Mouse (Mus musculus): ENCODE data around the gene Cadm2.

Cadm2 gene

GRCm38 (mm10) chr16:66967686-66968085 is 653.0 kb downstream of the Cadm2 start:
- no peak for DNase-seq (ENCODE audit: extremely low spot score, low spot score)

- DNase-seq (ENCODE audit: extremely low spot score, low spot score): no peak
Observed at GRCm38 (mm10) chr16:66959146-66959545, 661.6 kb downstream of the Cadm2 start.

GRCm38 (mm10) chr16:66955876-66956275 is 664.8 kb downstream of the Cadm2 start:
- no peak for DNase-seq (ENCODE audit: extremely low spot score, low spot score)

- DNase-seq (ENCODE audit: extremely low spot score, low spot score): no peak
Observed at GRCm38 (mm10) chr16:66936332-66936731, 684.4 kb downstream of the Cadm2 start.

GRCm38 (mm10) chr16:66925517-66925916 is 695.2 kb downstream of the Cadm2 start:
- no peak for DNase-seq (ENCODE audit: extremely low spot score, low spot score)

GRCm38 (mm10) chr16:66922753-66923152 is 698.0 kb downstream of the Cadm2 start:
- no peak for DNase-seq (ENCODE audit: extremely low spot score, low spot score)

GRCm38 (mm10) chr16:66921414-66921915 is 699.2 kb downstream of the Cadm2 start:
- no peak for DNase-seq (ENCODE audit: extremely low spot score, low spot score)

GRCm38 (mm10) chr16:66919889-66920402 is 700.8 kb downstream of the Cadm2 start:
- DNase-seq (ENCODE audit: extremely low spot score, low spot score): no peak

- DNase-seq (ENCODE audit: extremely low spot score, low spot score): no peak
Observed at GRCm38 (mm10) chr16:66901801-66902200, 718.9 kb downstream of the Cadm2 start.

GRCm38 (mm10) chr16:66900664-66901063 is 720.0 kb downstream of the Cadm2 start:
- no peak for DNase-seq (ENCODE audit: extremely low spot score, low spot score)

GRCm38 (mm10) chr16:66892359-66892758 is 728.3 kb downstream of the Cadm2 start:
- DNase-seq (ENCODE audit: extremely low spot score, low spot score): no peak

GRCm38 (mm10) chr16:66891559-66892247 is 729.0 kb downstream of the Cadm2 start:
- no peak for DNase-seq (ENCODE audit: extremely low spot score, low spot score)

- DNase-seq (ENCODE audit: extremely low spot score, low spot score): no peak
Observed at GRCm38 (mm10) chr16:66889907-66890306, 730.8 kb downstream of the Cadm2 start.

GRCm38 (mm10) chr16:66882597-66882996 is 738.1 kb downstream of the Cadm2 start:
- no peak for DNase-seq (ENCODE audit: extremely low spot score, low spot score)

- DNase-seq (ENCODE audit: extremely low spot score, low spot score): no peak
Observed at GRCm38 (mm10) chr16:66871201-66871600, 749.5 kb downstream of the Cadm2 start.

- no peak for DNase-seq (ENCODE audit: extremely low spot score, low spot score)
Observed at GRCm38 (mm10) chr16:66851047-66851446, 769.7 kb downstream of the Cadm2 start.

GRCm38 (mm10) chr16:66824866-66825265 is 795.8 kb downstream of the Cadm2 start:
- DNase-seq (ENCODE audit: extremely low spot score, low spot score): no peak

- no peak for DNase-seq (ENCODE audit: extremely low spot score, low spot score)
Observed at GRCm38 (mm10) chr16:66811495-66811894, 809.2 kb downstream of the Cadm2 start.

- no peak for DNase-seq (ENCODE audit: extremely low spot score, low spot score)
Observed at GRCm38 (mm10) chr16:66798204-66798603, 822.5 kb downstream of the Cadm2 start.

GRCm38 (mm10) chr16:66793067-66793466 is 827.6 kb downstream of the Cadm2 start:
- no peak for DNase-seq (ENCODE audit: extremely low spot score, low spot score)

- DNase-seq (ENCODE audit: extremely low spot score, low spot score): no peak
Observed at GRCm38 (mm10) chr16:66771883-66772282, 848.8 kb downstream of the Cadm2 start.

GRCm38 (mm10) chr16:66769545-66769944 is 851.2 kb downstream of the Cadm2 start:
- DNase-seq (ENCODE audit: extremely low spot score, low spot score): no peak
